Mouse (Mus musculus) frontal cortex, adult (tissue): Measurements from ENCODE around the gene Krtap4-16.
"Not testable (repeated sequence)": the region's sequence is repeated elsewhere in the genome, so short reads cannot be mapped to it uniquely, and the experiment has no call there.

ENCODE experiments used
- ATAC-seq: cut with Nextera tagmentation; 2 replicates; pipeline ENCODE4 v1.9.2; 2017; ENCODE audit warnings: mild to moderate bottlenecking, moderate library complexity, mixed read lengths; ENCODE audit not compliant: low TSS enrichment

The Krtap4-16 gene

GRCm38 (mm10) chr11:99851508-99851907, at the start of gene Krtap4-16:
TSS of gene Krtap4-16 (minus strand) at chr11:99851608.
- no peak for ATAC-seq

GRCm38 (mm10) chr11:99878887-99879286, 27.5 kb upstream of the Krtap4-16 start, which contains the start of gene Gm11567:
TSS of gene Gm11567 (plus strand) at chr11:99879187.
- not testable (repeated sequence) for ATAC-seq

GRCm38 (mm10) chr11:99873089-99873488, 21.7 kb upstream of the Krtap4-16 start, which contains the start of gene Krtap9-1:
TSS of gene Krtap9-1 (plus strand) at chr11:99873389.
- ATAC-seq, result not testable (repeated sequence)

- not testable (repeated sequence) for ATAC-seq
These were observed 12.8 kb upstream of the Krtap4-16 start, which contains the start of gene Gm11559 for GRCm38 (mm10) chr11:99864176-99864575. TSS of gene Gm11559 (plus strand) at chr11:99864476.

GRCm38 (mm10) chr11:99858761-99859160, 7.4 kb upstream of the Krtap4-16 start:
- peak; percentile 23; the same call in 1 of the 2 replicates for ATAC-seq

- no peak for ATAC-seq
These were observed 6.2 kb upstream of the Krtap4-16 start, which contains the start of gene Gm11568 for GRCm38 (mm10) chr11:99857617-99858016. TSS of gene Gm11568 (plus strand) at chr11:99857917.

- ATAC-seq, result no peak
These were observed 2.7 kb upstream of the Krtap4-16 start for GRCm38 (mm10) chr11:99854121-99854520.

- ATAC-seq, result no peak
These were observed 4.7 kb downstream of the Krtap4-16 start for GRCm38 (mm10) chr11:99846746-99847145.

GRCm38 (mm10) chr11:99842185-99842584, 9.2 kb downstream of the Krtap4-16 start:
- no peak for ATAC-seq

GRCm38 (mm10) chr11:99837966-99838365, 13.4 kb downstream of the Krtap4-16 start, which contains the start of gene 2300003K06Rik:
TSS of gene 2300003K06Rik (minus strand) at chr11:99838066.
- no peak for ATAC-seq

GRCm38 (mm10) chr11:99815566-99815965, 35.8 kb downstream of the Krtap4-16 start, which contains the start of gene Gm11564:
TSS of gene Gm11564 (minus strand) at chr11:99815666.
- ATAC-seq, result not testable (repeated sequence)

- ATAC-seq, result not testable (repeated sequence)
These were observed 41.6 kb downstream of the Krtap4-16 start, which contains the start of gene Krtap4-13 for GRCm38 (mm10) chr11:99809792-99810191. TSS of gene Krtap4-13 (minus strand) at chr11:99809892.

- not testable (repeated sequence) for ATAC-seq
These were observed 47.1 kb downstream of the Krtap4-16 start, which contains the start of gene Gm11554 for GRCm38 (mm10) chr11:99804346-99804745. TSS of gene Gm11554 (minus strand) at chr11:99804446.
